Mouse (Mus musculus) frontal cortex, postnatal 36 days (tissue): ENCODE data around the gene Cnrip1.
"Not testable (repeated sequence)": the region's sequence is repeated elsewhere in the genome, so short reads cannot be mapped to it uniquely, and the experiment has no call there.

Experiments
- DNase-seq, 2 experiments: peaks; one replicate each; pipeline ENCODE4 v3.0.0; 2022; ENCODE audit warnings: low spot score in 2 of 2

Cnrip1 gene

DNA sequence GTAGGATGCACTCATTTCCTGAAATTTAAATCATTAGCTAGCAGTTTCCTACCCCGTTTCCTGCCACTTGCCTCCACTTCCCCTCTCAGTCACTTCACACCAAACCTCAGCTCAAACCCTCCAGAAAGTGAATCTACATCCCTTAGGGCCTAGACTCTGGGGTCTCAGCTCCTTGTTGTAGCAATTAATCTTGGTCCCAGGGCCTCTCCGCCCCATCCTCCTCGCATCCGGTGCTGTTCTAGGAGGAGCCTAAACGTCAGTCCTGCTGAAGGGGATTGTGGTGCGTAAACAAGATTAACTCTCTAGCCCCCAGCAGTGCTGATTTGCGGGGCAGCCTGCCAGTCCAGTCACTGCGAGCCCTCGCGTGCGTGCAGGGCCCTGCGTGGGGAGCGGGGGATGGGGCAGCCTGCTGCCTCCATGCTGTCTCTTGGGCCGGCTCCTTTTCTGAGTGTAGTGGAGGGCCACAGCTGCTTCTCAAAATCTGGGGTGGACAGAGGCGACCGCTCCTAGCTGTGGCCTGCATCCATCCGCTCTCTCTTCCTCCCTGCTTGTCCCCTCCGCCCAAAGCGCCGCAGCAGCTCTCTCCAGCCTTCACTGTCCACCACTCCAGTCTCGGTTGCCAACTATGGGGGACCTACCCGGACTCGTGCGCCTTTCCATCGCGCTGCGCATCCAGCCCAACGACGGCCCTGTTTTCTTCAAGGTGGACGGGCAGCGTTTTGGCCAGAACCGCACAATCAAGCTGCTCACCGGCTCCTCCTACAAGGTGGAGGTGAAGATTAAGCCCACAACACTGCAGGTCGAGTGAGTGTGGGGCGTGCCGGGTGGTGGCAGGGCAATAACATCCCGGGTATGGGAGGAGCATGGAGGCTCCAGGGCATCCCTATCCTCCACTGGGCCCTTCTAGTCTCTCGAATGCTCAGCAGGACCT, at the start of gene Cnrip1, which contains the start of gene Plek:
Cnrip1 (plus strand) TSS at position 42 of the 931 bp plus-strand sequence.
Plek (minus strand) TSS at position 837 of the 931 bp plus-strand sequence.
- DNase-seq = peak; percentile 87 to 89

DNA sequence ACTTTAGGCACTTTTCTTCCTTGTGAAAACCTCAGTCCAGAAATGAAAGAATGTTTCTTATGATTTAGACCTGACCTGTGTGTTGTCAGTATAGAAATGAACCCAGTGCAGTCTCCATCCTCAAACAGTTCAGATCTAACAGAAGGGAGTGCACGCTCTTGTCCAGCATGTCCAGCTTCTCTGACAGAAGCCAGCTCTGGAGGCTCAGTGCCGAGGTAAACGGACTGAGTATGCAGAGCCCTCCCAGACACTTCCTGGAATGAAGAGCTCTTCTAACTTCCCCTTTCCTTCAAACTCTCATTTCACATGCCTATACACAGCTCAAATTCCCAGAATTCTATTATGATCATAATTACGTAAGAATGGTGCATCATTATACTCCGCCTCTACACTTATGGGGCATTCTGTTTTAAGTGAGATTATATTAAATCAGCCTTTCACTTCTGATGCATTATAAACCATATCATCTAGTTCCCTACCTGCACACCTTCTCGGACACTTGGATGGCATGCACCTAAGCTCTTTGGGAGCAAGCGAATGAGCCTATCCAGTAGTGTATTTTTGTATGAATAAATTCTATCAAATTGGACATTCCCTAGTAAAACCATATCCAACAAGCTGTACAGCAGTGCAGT, 48.5 kb upstream of the Cnrip1 start:
- DNase-seq = no peak

DNA sequence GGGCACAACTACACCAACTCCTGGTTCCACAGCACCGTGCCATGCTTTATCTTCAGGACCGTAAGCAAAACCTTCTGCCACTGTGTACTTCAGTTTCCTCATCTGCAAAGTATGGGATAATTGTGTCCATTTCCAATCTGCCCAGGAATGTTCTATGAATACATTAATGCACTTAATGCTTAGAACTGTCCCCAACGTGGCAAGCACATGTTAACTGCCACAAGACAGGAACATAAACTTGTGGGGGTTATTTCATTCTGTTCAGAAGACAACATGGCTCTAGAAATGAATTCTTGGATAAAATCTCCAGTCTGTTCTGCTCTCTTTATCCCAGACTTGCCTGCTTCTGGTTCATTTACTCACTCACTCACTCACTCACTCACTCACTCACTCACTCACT, 47.6 kb upstream of the Cnrip1 start:
- DNase-seq = no peak

DNA sequence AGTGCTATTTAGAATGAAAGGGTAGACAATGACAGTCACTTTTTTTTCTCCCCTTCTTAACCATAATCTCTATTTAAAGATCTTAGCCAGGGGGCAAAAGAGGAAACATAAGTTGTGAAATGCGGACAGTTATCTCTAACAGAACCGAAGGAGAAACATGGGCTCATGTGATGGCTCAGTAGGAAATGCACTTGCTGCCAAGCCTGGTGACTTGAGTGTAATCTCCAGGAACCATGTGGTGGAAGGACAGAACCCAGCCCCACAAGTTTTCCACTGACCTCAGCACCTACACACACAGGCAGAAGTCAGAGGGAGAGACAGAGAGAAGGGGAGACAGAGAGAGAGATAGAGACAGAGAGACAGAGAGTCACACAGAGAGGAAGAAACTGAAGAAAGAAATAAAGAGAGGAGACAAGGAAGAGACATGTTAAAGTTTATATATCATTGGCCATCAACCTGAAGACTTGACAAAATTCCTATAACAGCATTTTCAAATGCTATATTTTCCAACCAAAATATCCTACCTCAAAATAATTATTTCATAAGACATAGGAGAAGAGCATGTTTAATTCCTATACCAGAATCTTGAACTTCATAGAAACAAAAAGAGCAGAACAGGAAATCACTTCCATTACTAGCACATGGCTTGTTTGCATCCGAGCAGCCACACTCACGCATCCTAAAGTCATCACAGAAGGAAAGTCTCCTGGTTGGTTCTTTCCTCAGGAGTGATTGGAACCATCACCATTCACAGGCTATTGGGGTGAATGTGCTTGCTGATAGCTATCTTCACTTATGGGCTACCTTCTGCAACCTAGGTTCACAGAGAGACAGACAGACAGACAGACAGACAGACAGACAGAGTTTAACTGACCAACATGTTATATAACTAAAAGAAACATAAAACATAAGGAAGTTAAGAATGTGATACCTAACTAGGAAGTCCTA, 46.2 kb upstream of the Cnrip1 start:
- no peak for DNase-seq

DNA sequence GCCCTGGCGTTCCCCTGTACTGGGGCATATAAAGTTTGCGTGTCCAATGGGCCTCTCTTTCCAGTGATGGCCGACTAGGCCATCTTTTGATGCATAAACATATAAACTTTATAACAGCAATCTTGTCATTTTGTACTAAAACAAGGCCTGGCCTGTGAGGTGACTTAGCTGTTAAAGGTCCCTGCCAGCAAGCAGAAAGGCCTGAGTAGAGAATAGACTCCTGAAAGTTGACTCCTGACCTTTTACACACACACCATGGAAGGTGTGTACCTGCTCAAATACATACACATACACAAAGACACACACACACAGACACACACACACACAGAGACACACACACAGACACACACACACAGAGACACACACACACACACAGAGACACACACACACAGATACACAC, 44.9 kb upstream of the Cnrip1 start:
- not testable (repeated sequence) for DNase-seq

DNA sequence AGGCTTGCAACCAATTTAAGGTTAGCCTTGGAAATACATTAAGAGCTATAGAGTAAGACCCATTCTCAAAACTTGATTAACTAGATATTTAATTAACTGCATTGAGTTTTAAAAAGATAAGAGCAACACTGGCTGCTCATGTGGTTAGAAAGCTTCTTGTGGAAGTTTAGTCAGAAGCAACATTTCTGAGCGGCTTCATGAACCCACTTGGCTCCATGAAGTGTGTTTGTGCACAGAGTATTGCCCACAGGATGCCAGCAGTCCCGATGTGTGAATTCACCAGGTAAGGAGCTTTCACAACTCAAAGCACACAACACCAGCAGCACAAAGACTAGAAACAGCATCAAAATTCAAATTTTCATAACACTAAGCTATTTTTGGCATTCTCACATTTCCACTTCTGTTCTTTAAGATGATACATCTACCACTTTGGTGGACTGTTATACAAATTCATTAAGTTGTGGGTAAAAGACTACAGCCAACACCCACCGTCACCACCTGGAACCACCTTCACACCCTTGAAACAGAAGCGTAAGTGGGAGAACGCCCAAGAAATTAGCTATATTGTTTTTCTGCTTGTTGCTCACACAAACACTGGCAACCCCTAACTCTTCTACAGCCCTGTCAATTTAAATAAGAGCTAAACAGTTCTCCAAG, 43.7 kb upstream of the Cnrip1 start:
- peak in 1 of 2 experiments; percentile 13 for DNase-seq

DNA sequence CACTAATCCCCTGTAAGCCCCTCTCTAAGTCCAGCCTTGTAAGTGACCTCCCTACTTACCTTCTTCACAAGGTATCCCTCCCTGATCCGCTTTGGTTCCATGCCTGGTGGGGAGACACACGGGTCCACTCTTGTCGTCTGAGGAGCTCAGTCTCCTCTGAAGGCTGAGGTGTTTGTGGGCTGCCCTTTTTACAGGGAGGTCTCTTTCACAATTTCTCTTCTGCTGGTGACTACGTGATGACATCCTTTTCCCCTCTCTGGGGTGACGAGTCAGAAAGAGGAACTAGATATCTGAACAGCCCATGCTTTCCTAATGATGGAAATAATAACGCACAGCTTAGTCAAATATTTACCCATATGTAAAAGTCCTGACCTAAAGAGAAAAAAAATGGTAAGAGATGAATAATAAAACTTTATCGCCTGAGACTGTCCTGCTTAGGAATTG, 42.9 kb upstream of the Cnrip1 start:
- no peak for DNase-seq

DNA sequence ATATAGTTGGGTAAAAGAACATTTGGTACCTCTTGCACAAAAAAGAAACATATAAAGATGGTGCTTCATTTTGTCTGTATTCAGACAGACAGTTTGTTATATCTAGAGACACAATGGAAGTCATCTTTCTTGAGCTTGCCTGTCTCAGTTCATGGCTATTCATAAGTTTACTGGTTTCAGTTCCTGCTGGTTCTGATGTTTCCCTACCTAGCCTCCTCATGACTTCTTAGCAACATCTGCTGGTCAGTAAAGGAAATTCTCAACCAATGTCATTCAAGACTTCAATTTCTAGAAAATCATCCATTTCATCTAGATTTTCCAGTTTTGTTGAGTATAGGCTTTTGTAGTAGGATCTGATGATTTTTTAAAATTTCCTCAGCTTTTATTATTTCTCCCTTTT, 38.4 kb upstream of the Cnrip1 start:
- DNase-seq = no peak

DNA sequence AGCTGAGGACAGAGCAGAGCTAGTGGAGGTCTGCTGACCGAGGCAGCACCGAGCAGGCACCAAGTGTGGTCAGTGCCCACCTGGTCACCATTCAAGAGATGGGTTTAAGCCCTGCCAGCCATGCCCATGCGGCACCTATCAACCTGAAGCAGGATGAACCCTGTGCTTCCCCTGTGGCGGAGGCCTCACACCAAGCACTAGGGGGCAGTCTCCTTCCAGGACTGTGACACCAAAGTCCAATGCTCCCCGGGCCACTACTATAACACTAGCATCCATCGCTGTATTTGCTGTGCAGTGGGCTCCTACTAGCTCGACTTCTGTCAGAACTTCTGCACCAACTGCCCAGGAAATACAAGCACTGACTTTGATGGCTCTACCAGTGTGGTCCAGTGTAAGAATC, 32.1 kb upstream of the Cnrip1 start:
- no peak for DNase-seq

DNA sequence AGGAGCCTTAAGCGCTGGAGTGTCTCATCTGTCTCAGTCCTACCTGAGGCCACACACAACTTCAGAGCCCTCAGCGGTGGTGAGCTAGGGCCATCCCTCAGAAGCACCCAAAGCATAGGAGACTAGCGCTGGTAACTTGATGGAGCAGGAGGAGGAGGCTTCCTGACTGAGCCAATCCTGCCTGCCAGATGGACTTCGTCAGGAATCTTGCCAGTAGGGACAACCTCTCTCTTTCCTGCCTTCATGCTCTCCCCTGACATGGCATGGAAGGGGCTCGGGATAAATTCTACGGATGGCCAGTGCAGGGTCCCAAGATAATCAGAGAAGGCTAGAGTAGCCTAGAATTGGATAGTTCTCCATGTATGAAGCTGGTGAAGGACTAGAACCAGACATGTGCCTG, 28.2 kb upstream of the Cnrip1 start:
- DNase-seq = no peak

DNA sequence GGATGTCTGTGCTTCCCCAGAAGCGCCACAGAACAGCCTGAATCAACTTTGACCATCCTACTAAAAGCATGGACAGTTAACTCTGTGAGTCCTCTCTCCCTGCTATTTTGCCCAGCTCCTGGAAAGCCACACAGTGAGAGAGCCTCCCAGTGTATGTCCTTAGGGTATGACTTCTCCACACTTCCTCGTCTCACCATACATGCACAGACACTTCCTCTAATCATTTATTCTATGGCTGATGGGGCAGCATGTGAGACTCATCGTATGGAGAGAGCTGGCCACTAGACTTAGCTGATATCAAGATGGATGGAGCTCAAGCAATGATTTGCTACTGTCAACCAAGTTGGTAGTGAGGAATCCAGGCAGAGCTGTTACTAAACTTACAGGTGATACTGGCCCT, 27.4 kb upstream of the Cnrip1 start:
- no peak for DNase-seq

DNA sequence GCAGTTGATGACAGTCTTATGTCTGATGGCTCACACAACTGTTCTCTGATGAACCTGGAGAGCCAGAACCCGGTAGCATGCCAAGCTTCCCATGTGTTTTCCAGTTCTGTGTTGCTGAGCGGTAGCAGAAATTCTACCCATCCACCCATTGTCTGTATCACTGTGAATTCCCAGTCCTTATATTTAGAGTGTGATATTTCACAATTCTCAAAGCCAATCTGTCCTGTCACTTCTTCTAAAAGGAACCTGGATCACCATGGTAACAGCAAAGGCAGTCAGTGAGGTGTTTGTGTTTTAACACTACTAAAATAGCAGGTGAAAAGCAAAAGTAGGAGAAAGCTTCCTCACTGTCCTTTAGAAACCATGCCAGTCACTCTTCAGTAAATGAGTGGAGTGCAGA, 5.6 kb upstream of the Cnrip1 start:
- peak in 1 of 2 experiments; percentile 63 for DNase-seq

DNA sequence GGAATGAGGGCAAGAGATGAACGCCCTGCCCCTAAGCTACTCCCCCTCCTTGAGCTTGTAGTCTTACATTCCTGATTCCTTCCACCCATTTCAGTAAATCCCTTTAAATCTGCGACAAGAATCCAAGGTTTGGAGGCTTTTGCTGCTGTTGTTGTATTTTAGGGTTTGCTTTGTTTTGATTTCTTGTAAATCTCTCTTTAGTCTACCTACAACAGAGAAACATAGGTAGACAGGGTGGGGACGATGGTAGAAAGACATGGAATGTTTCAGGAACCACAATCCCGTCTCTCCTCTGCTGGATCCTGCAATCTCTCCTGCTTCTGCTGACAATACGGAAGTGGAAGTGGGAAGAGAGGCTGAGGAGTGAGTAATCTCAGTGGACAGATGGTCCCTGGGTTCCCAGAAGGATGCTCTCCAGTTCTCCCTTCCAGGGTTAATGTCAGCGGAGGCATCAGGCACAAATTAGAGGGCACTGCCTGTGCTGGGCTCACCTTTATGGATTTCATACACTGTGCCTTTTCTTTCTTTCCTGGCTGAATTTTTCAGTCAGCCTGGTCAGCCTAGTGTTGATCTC, 1.2 kb downstream of the Cnrip1 start:
- peak; percentile 50 to 54 for DNase-seq

DNA sequence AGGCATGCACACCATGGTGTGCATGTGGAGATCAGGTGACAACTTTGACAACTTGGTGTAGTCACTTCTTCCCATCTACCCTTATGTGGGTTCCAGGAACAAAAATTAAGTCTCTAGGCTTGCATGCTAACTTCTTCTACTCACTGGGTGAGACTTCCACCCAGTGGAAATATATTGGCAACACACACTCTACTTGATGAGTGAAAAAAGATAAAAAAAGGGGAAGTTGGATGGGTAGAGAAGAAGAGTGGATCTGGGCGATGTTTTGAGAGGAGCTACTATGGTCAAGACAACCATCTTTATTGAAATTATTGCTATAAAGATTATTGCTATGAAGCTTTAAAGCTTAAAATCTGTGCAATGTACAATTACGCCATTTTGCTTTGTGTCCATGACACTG, 18.0 kb downstream of the Cnrip1 start:
- not testable (repeated sequence) for DNase-seq

DNA sequence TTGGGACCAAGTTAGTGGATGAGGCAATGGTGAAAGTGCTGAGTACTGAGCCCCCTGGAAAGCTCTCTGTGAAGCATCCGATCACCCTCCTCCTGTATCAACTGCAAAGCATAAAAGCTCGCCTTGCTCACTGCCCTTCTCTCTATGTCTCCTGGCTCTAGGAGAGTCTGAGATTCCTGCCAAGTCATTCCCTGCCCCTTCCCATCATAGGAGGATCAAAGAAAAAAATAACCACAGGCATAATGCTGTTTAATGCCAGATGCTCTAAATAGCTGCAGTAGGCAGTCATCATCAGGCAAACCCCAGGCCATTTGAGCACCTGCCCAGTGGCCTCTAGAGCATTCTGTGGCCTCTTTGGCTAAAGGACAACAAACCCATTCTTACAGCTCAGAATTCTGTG, 24.3 kb downstream of the Cnrip1 start:
- DNase-seq = no peak

DNA sequence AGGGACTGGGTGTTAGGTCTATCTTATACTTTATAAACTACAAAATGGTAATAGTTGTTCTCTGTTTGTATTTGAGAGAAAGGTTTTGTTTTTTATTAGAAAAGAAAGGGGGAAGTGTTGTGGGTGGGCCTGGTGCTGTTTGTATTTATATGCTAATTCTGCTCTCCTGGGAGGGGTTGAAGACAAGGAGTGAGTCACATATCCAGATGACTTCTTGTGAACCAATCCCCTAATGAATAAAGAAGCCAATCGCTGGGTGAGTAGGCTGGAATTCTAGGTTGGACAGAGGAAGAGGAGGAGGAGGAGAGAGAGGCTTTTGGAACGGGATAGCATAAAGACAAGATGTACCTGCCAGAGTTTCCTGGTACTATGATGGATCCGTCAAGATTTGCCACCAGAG, 30.7 kb downstream of the Cnrip1 start:
- no peak for DNase-seq

DNA sequence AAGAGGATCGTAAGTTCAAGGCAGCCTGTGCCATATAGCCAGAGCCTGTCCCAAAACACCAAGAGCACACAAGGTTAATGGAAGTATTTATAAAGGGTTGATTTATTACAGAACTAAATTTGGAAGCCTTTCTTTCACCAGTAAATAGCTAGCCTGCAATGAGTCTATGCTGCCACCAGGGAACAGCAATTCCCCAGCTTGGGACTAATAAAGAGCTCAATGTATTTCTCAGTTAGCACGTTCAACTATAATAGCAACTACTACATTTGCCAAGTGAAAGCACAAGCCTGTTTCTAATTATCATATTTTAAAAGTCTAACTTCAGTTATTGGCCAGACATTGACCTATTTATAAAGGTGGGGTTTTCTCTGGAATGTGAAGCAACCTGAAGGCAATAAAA, 31.6 kb downstream of the Cnrip1 start:
- DNase-seq = peak in 1 of 2 experiments; percentile 24

DNA sequence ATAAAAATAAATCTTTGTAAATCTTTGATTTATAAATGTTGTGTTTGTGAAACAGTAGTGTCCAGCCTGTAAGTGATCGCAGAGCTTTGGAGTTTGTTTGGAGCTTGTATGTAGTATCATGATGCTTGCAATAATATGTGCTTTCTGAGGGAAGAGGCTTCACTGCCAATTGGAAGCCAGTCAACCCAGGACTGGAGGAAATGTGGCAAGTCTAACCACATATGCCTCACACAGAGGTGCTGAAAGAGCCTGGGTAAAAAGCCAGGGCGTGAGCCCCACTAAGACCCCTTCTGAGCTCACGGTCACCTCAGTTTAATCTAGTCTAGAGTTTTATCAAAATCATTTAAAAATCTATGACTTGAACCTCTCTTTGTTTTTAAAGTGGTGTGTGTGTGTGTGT, 32.1 kb downstream of the Cnrip1 start:
- DNase-seq = no peak

DNA sequence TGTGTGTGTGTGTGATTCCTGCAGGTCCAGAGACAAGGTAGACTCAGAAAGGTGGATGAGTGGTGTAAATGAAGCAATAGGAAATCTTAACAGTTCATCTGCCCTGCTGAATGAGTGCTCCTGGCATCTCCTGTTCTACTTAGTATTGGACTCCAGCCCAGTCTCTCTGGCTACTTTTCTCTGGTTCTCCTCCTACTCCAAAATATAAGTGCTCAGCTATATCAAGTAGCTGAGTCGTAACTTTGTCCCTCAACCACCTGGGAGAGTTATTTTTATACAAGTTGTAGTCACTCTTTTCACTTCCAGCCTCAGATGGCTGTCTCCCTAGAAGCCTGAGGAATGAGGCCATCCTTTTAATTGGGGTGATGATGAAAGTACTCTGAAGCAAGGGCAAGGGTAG, 32.5 kb downstream of the Cnrip1 start:
- peak; percentile 22 to 51 for DNase-seq

DNA sequence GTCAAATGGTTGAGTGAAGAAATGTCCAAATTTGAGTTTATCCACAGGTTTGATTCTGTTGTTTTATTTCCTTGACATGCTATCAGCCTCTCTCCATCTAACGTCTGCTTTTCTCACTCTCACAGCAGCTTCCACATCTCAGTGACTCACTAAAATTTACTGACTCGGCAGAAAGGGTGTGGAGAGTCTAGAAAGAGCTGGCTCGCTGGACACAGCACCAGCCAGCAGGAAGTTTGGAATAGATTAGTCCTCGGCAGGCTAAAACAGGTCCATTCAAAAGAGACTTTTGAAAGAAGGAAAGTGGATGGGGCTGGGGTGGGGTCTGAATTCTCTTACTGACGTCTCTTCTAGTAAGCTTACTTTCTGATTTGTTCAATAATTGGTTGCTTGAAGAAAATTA, 34.7 kb downstream of the Cnrip1 start:
- no peak for DNase-seq

DNA sequence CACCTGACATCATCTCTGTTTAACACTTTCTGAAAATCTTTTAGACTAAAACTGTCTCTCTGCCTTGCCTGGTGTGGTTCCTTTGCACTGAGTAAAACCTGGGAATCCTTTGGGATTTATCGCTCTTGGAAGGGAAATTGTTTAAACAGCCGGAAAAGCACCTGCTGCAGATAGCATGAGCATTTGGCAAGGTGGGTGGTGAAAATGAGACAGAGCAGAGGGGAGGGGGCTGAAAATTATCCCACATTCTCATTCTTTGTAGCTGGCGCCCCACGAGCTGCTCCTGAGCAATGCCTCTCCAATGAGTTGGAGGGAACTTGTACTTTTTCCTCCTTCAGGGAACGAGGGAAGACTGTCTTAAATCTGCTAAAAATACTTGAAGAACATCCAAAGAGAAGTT, 55.5 kb downstream of the Cnrip1 start:
- peak; percentile 50 to 62 for DNase-seq
